Mouse (Mus musculus): Measurements from ENCODE around the gene Gm10972.
"Not testable (repeated sequence)": the region's sequence is repeated elsewhere in the genome, so short reads cannot be mapped to it uniquely, and the experiment has no call there.

Gm10972 gene

GRCm38 (mm10) chr3:94658740-94659095 is 15.8 kb downstream of the Gm10972 start, which contains the start of gene Tuft1:
Gene Tuft1 (minus strand): TSS chr3:94658872.
- DNase-seq (ENCODE audit: low read depth, low spot score): not testable (repeated sequence)

- DNase-seq (ENCODE audit: low read depth, low spot score): not testable (repeated sequence)
Measured at GRCm38 (mm10) chr3:94659142-94659748, 16.3 kb downstream of the Gm10972 start.

GRCm38 (mm10) chr3:94660841-94661240 is 17.9 kb downstream of the Gm10972 start:
- DNase-seq (ENCODE audit: low read depth, low spot score): not testable (repeated sequence)

GRCm38 (mm10) chr3:94665060-94665802 is 22.3 kb downstream of the Gm10972 start:
- DNase-seq (ENCODE audit: low read depth, low spot score): not testable (repeated sequence)

- DNase-seq (ENCODE audit: low read depth, low spot score): not testable (repeated sequence)
Measured at GRCm38 (mm10) chr3:94665896-94666295, 23.0 kb downstream of the Gm10972 start.

GRCm38 (mm10) chr3:94675101-94675500 is 32.2 kb downstream of the Gm10972 start:
- DNase-seq (ENCODE audit: low read depth, low spot score): not testable (repeated sequence)

- DNase-seq (ENCODE audit: low read depth, low spot score): no peak
Measured at GRCm38 (mm10) chr3:94679351-94679841, 36.5 kb downstream of the Gm10972 start.

GRCm38 (mm10) chr3:94680032-94680431 is 37.1 kb downstream of the Gm10972 start:
- not testable (repeated sequence) for DNase-seq (ENCODE audit: low read depth, low spot score)

GRCm38 (mm10) chr3:94680783-94681182 is 37.9 kb downstream of the Gm10972 start:
- no peak for DNase-seq (ENCODE audit: low read depth, low spot score)

- DNase-seq (ENCODE audit: low read depth, low spot score): no peak
Measured at GRCm38 (mm10) chr3:94683646-94684045, 40.7 kb downstream of the Gm10972 start.

GRCm38 (mm10) chr3:94685989-94686772 is 43.3 kb downstream of the Gm10972 start:
- DNase-seq (ENCODE audit: low read depth, low spot score): not testable (repeated sequence)

- DNase-seq (ENCODE audit: low read depth, low spot score): not testable (repeated sequence)
Measured at GRCm38 (mm10) chr3:94688698-94689097, 45.8 kb downstream of the Gm10972 start.

GRCm38 (mm10) chr3:94689195-94689594 is 46.3 kb downstream of the Gm10972 start:
- not testable (repeated sequence) for DNase-seq (ENCODE audit: low read depth, low spot score)

- not testable (repeated sequence) for DNase-seq (ENCODE audit: low read depth, low spot score)
Measured at GRCm38 (mm10) chr3:94690162-94690561, 47.2 kb downstream of the Gm10972 start.

GRCm38 (mm10) chr3:94690616-94691247 is 47.8 kb downstream of the Gm10972 start:
- no peak for DNase-seq (ENCODE audit: low read depth, low spot score)

- DNase-seq (ENCODE audit: low read depth, low spot score): not testable (repeated sequence)
Measured at GRCm38 (mm10) chr3:94691694-94692093, 48.8 kb downstream of the Gm10972 start.
